Mouse (Mus musculus) CH12.LX (cell line): ENCODE measurements around the gene Gabarapl2. TPM values are rescaled to one million over a fixed set of nuclear protein-coding genes. Genes with fewer than 3 reads are reported as not detected.

Experiments
- DNase-seq: peaks from one replicate; pipeline ENCODE4 v3.0.0-alpha.2; 2013; ENCODE audit errors: extremely low read depth
- H3K27ac ChIP-seq: 2 replicates; pipeline ENCODE4 v1.5.1; 2012; ENCODE audit warnings: low read depth, mild to moderate bottlenecking, control low read depth, moderate library complexity; ENCODE audit not compliant: insufficient read depth
- H3K27me3 ChIP-seq: replicated peaks from 2 replicates; pipeline ENCODE3; 2012; ENCODE audit warnings: inconsistent platforms
- H3K36me3 ChIP-seq, 2 experiments: replicated peaks in 1 of 2; 2 replicates each; pipeline versions ENCODE3 to v1.6.1; 2012; ENCODE audit warnings: inconsistent platforms in 1 of 2, low read length in 1 of 2, mild to moderate bottlenecking in 1 of 2, mixed read lengths in 1 of 2, moderate library complexity in 1 of 2; ENCODE audit not compliant: control insufficient read depth in 1 of 2, insufficient read depth in 1 of 2
- H3K4me1 ChIP-seq, 2 experiments: 2 replicates each; pipeline ENCODE4 v1.6.1; 2012; ENCODE audit warnings: inconsistent platforms in 1 of 2, moderate library complexity in 1 of 2; ENCODE audit not compliant: insufficient read depth in 2 of 2, control insufficient read depth in 1 of 2
- H3K4me2 ChIP-seq: 2 replicates; pipeline ENCODE4 v1.6.1; 2012; ENCODE audit warnings: low read depth, mild to moderate bottlenecking, control low read depth; ENCODE audit not compliant: poor library complexity, insufficient read depth, severe bottlenecking
- H3K4me3 ChIP-seq, 3 experiments: fragments of 150-350 bp in 1 of 3; sonication (generic) in 1 of 3; replicated peaks in 1 of 3; 2 replicates each; pipeline versions ENCODE3 to v1.5.1; 2011 to 2012; ENCODE audit warnings: low read depth in 2 of 3, low read length in 2 of 3, mild to moderate bottlenecking in 2 of 3, moderate library complexity in 2 of 3, control low read depth in 1 of 3, improper control_type of control experiment in 1 of 3, inconsistent platforms in 1 of 3, mixed read lengths in 1 of 3; ENCODE audit not compliant: poor library complexity in 1 of 3
- H3K79me2 ChIP-seq: replicated peaks from 2 replicates; pipeline ENCODE4 v1.6.1; 2012; ENCODE audit warnings: mild to moderate bottlenecking, moderate library complexity; ENCODE audit not compliant: control insufficient read depth, poor library complexity, insufficient read depth, severe bottlenecking; ENCODE audit errors: extremely low read depth
- H3K9ac ChIP-seq: 2 replicates; pipeline ENCODE4 v1.6.1; 2012; ENCODE audit warnings: low read depth, mild to moderate bottlenecking, control low read depth, moderate library complexity; ENCODE audit not compliant: insufficient read depth
- H3K9me3 ChIP-seq: replicated peaks from 2 replicates; pipeline ENCODE3; 2012; ENCODE audit warnings: low read length, inconsistent platforms, mixed read lengths
- CHD1 ChIP-seq: IDR thresholded peaks from 2 replicates; pipeline ENCODE4 v1.6.1; 2012; ENCODE audit warnings: low read depth, low read length, improper control_type of control experiment, inconsistent platforms
- CTCF ChIP-seq, 2 experiments: IDR thresholded peaks in 1 of 2; conservative IDR thresholded peaks in 1 of 2; 2 replicates each; pipeline ENCODE4 v1.5.1; 2011 to 2012; ENCODE audit warnings: low read depth in 2 of 2, low read length in 2 of 2, improper control_type of control experiment in 1 of 2, inconsistent platforms in 1 of 2, mild to moderate bottlenecking in 1 of 2, moderate library complexity in 1 of 2
- E2F4 ChIP-seq: IDR thresholded peaks from 2 replicates; pipeline ENCODE4 v1.6.1; 2011; ENCODE audit warnings: low read depth, low read length, improper control_type of control experiment; ENCODE audit not compliant: insufficient replicate concordance
- ELF1 ChIP-seq: IDR thresholded peaks from 2 replicates; pipeline ENCODE4 v1.6.1; 2014; ENCODE audit warnings: low read depth, mild to moderate bottlenecking, inconsistent platforms, low read length, improper control_type of control experiment
- EP300 ChIP-seq: IDR thresholded peaks from 2 replicates; pipeline ENCODE4 v1.6.1; 2011; ENCODE audit warnings: low read length, improper control_type of control experiment
- GABPA ChIP-seq: IDR thresholded peaks from 2 replicates; pipeline ENCODE4 v1.6.1; 2012; ENCODE audit warnings: low read depth, low read length, improper control_type of control experiment, inconsistent platforms; ENCODE audit not compliant: insufficient replicate concordance
- HCFC1 ChIP-seq: IDR thresholded peaks from 2 replicates; pipeline ENCODE4 v1.6.1; 2012; ENCODE audit warnings: low read depth, mild to moderate bottlenecking, inconsistent platforms, low read length, improper control_type of control experiment
- JUN ChIP-seq: IDR thresholded peaks from 2 replicates; pipeline ENCODE4 v1.6.1; 2011; ENCODE audit warnings: low read depth, mild to moderate bottlenecking, low read length, improper control_type of control experiment, moderate library complexity; ENCODE audit not compliant: insufficient read depth
- JUND ChIP-seq: conservative IDR thresholded peaks from 2 replicates; pipeline ENCODE4 v1.6.1; 2011; ENCODE audit warnings: low read depth, low read length, improper control_type of control experiment
- KAT2A ChIP-seq: IDR thresholded peaks from 2 replicates; pipeline ENCODE4 v1.6.1; 2012; ENCODE audit warnings: low read length, improper control_type of control experiment, inconsistent platforms; ENCODE audit not compliant: insufficient replicate concordance
- MAZ ChIP-seq: IDR thresholded peaks from 2 replicates; pipeline ENCODE4 v1.6.1; 2012; ENCODE audit warnings: low read depth, mild to moderate bottlenecking, inconsistent platforms, low read length, improper control_type of control experiment, moderate library complexity
- MEF2A ChIP-seq: IDR thresholded peaks from 2 replicates; pipeline ENCODE4 v1.6.1; 2014; ENCODE audit warnings: low read depth, mild to moderate bottlenecking, inconsistent platforms, low read length, improper control_type of control experiment, borderline replicate concordance
- MXI1 ChIP-seq: IDR thresholded peaks from 2 replicates; pipeline ENCODE4 v1.6.1; 2011; ENCODE audit warnings: mild to moderate bottlenecking, low read depth, low read length, improper control_type of control experiment
- NELFE ChIP-seq: IDR thresholded peaks from 2 replicates; pipeline ENCODE4 v1.6.1; 2011; ENCODE audit warnings: low read depth, low read length, improper control_type of control experiment
- RAD21 ChIP-seq: IDR thresholded peaks from 2 replicates; pipeline ENCODE4 v1.6.1; 2011; ENCODE audit warnings: low read depth, mild to moderate bottlenecking, low read length, improper control_type of control experiment, moderate library complexity
- SMC3 ChIP-seq: IDR thresholded peaks from 2 replicates; pipeline ENCODE4 v1.6.1; 2011; ENCODE audit warnings: low read depth, low read length, improper control_type of control experiment
- TBP ChIP-seq: conservative IDR thresholded peaks from 2 replicates; pipeline ENCODE4 v1.6.1; 2011; ENCODE audit warnings: low read depth, low read length, improper control_type of control experiment
- TCF12 ChIP-seq: IDR thresholded peaks from 2 replicates; pipeline ENCODE4 v1.6.1; 2014; ENCODE audit warnings: low read depth, mild to moderate bottlenecking, inconsistent platforms, low read length, improper control_type of control experiment
- UBTF ChIP-seq: IDR thresholded peaks from 2 replicates; pipeline ENCODE4 v1.6.1; 2012; ENCODE audit warnings: low read depth, mild to moderate bottlenecking, inconsistent platforms, low read length, improper control_type of control experiment, moderate library complexity
- ZKSCAN1 ChIP-seq: IDR thresholded peaks from 2 replicates; pipeline ENCODE4 v1.6.1; 2012; ENCODE audit warnings: low read depth, inconsistent platforms, low read length, improper control_type of control experiment, borderline replicate concordance
- dilution Hi-C: fragments of 300-500 bp; cut with MboI; formaldehyde crosslinking; loops from 2 replicates; pipeline ENCODE4 v1.14.3; 2020; ENCODE audit warnings: low sequenced_read_pairs; ENCODE audit not compliant: extremely low pct_unique_long_range_greater_than_20kb, extremely low pct_ligation_motif_present
- in situ Hi-C: fragments of 300-500 bp; cut with MboI; formaldehyde crosslinking; loops from 3 replicates; pipeline ENCODE4 v1.14.3; 2019; ENCODE audit warnings: low sequenced_read_pairs, low pct_ligation_motif_present, low pct_unique_long_range_greater_than_20kb, mixed read lengths
- polyA plus RNA-seq: library from polyadenylated mRNA; unstranded; fragments of >175 nt; gene quantifications from 2 replicates; pipeline ENCODE4 v1.2.1, GENCODE M21; 2012; ENCODE audit warnings: low read depth; ENCODE audit not compliant: insufficient read length
- total RNA-seq, 2 experiments: library from RNA; depleted of rRNA; stranded (reverse); fragments of 300-350 nt in 1 of 2; fragments of >200 nt in 1 of 2; gene quantifications; 2 replicates each; pipeline ENCODE4 v1.2.3; 2012 to 2014

The Gabarapl2 gene
- total and polyA plus RNA-seq, 3 experiments: 29.8 to 61.0 (median 42.1) TPM

- Histone ChIP-seq H3K27me3 (no peaks in the 10 kb centered on the region), H3K79me2 (no peaks in the 10 kb centered on the region), H3K9me3 (peaks cover 25% of the 10 kb centered on the region), H3K27ac (no peak overlapping the region), H3K4me2 (no peak overlapping the region), H3K4me3 (no peak overlapping the region), H3K36me3 (peaks cover 45 to 87% of the 10 kb centered on the region in 2 experiments), H3K9ac (no peak overlapping the region), H3K4me1 (peaks cover 0 to 9% of the 10 kb centered on the region in 2 experiments; a peak in 2 of 4 replicates)
- DNase-seq: no peak
- dilution Hi-C loops: no loop called here
- in situ Hi-C loops: no loop called here
- no peak for TF ChIP-seq ELF1
- no peak for TF ChIP-seq MAZ
- no peak for TF ChIP-seq E2F4
- no peak for TF ChIP-seq KAT2A
- TF ChIP-seq ZKSCAN1: no peak
- TF ChIP-seq TBP: no peak
- TF ChIP-seq UBTF: no peak
- TF ChIP-seq MEF2A: no peak
- no peak for TF ChIP-seq MXI1
- no peak for TF ChIP-seq EP300
- no peak for TF ChIP-seq GABPA
- TF ChIP-seq JUND: no peak
- TF ChIP-seq TCF12: no peak
- no peak for TF ChIP-seq CHD1
- TF ChIP-seq HCFC1: no peak
- no peak for TF ChIP-seq JUN
- no peak for TF ChIP-seq CTCF (conservative IDR thresholded peaks at IDR 0.05 in 1 of 2, IDR thresholded peaks at IDR 0.05 in 1 of 2; ENCODE audit: low read depth in 2 of 2, low read length in 2 of 2)
- no peak for TF ChIP-seq NELFE
Observed at GRCm38 (mm10) chr8:111978147-111978546, 37.6 kb downstream of the Gabarapl2 start.

GRCm38 (mm10) chr8:111982116-111982515 lies 41.6 kb downstream of the Gabarapl2 start:
- no peak for DNase-seq
- TF ChIP-seq CTCF (conservative IDR thresholded peaks at IDR 0.05 in 1 of 2, IDR thresholded peaks at IDR 0.05 in 1 of 2; ENCODE audit: low read depth in 2 of 2, low read length in 2 of 2) (peak in 1 of 2 experiments; percentile 47; a peak in 2 of 4 replicates), SMC3 (peak; percentile 41), RAD21 (peak; percentile 19), JUN (no peak)
- Histone ChIP-seq H3K9ac (no peak overlapping the region), H3K9me3 (no peaks in the 10 kb centered on the region), H3K36me3 (peaks cover 57 to 88% of the 10 kb centered on the region in 2 experiments), H3K4me3 (no peak overlapping the region), H3K4me2 (no peak overlapping the region), H3K79me2 (no peaks in the 10 kb centered on the region), H3K27ac (no peak overlapping the region; the same call in 1 of the 2 replicates), H3K4me1 (peaks cover 0 to 22% of the 10 kb centered on the region in 2 experiments; a peak in 2 of 4 replicates), H3K27me3 (no peaks in the 10 kb centered on the region)
- dilution Hi-C loops (no loop called here), in situ Hi-C loops (loop anchor here (5.0 kb wide), 1 partner anchor 35 kb away; no protein-coding TSS in a partner anchor)
